14 mouse cellular contexts compared by ENCODE assay signal in genomic region chr10:77506526-77506925, GRCm38 (mm10). TPM values are rescaled to one million over a fixed set of nuclear protein-coding genes. Genes with fewer than 3 reads are reported as not detected.
A peak's percentile ranks its signal among the peaks of the same experiment; 100 is the strongest.
DNase-seq lines count a peak whose midpoint lies in the region; ATAC-seq and TF ChIP-seq lines count a peak whose summit lies in the region.
"Had no signal": no experiment of that assay in that cellular context is flagged by ENCODE, and none has a peak within 500 bp of the region (broad histone marks: within the 10 kb centered on the region; RNA-seq: fewer than 3 reads in every experiment).

No protein-coding gene starts in this region.

- TF ChIP-seq POLR2A in CH12.LX (IDR thresholded peaks at IDR 0.05; ENCODE audit: low read depth, low read length), result no peak

- 53% methylated on average over 5 of the region's 5 CpGs for WGBS in kidney, embryonic 16.5 days
- WGBS in forebrain, postnatal 0 days, result 71% methylated on average over 5 of the region's 5 CpGs

- peak; percentile 52; the same call in 1 of the 2 replicates for ATAC-seq in kidney, embryonic 16.5 days (ENCODE audit: low FRiP score, low TSS enrichment)
- ATAC-seq in forebrain, postnatal 0 days, result no peak

- in situ Hi-C loops in CH12.LX (cut with MboI; ENCODE audit: low pct_ligation_motif_present, low pct_unique_long_range_greater_than_20kb, low sequenced_read_pairs), result no loop called here

- H3K36me3 ChIP-seq in CH12.LX (replicated peaks in 1 of 2; ENCODE audit: control insufficient read depth in 1 of 2, insufficient read depth in 1 of 2, low read length in 1 of 2), result peaks cover 70 to 91% of the 10 kb centered on the region in 2 experiments
- H3K36me3 ChIP-seq in kidney, embryonic 16.5 days (ENCODE audit: insufficient read depth, low read length), result peaks cover 26% of the 10 kb centered on the region
- peaks cover 52% of the 10 kb centered on the region for H3K36me3 ChIP-seq in forebrain, postnatal 0 days (ENCODE audit: insufficient read depth)

- peaks cover 34 to 69% of the 10 kb centered on the region in 2 experiments for H3K4me1 ChIP-seq in CH12.LX (ENCODE audit: control insufficient read depth in 1 of 2, insufficient read depth in 2 of 2)
- H3K4me1 ChIP-seq in kidney, embryonic 16.5 days (ENCODE audit: insufficient read depth, low read length), result peaks cover 35% of the 10 kb centered on the region
- H3K4me1 ChIP-seq in forebrain, postnatal 0 days (ENCODE audit: insufficient read depth), result no peaks in the 10 kb centered on the region

- H3K9ac ChIP-seq in CH12.LX (ENCODE audit: insufficient read depth, low read depth), result no peak overlapping the region
- no peak overlapping the region for H3K9ac ChIP-seq in kidney, embryonic 16.5 days (replicated peaks; ENCODE audit: low read length)
- H3K9ac ChIP-seq in forebrain, postnatal 0 days, result no peak overlapping the region
- H3K9ac ChIP-seq: heart, embryonic 12.5 days had no signal

- no peak for TF ChIP-seq RAD21 in CH12.LX (IDR thresholded peaks at IDR 0.05; ENCODE audit: low read depth, low read length)

- no peaks in the 10 kb centered on the region for H3K27me3 ChIP-seq in CH12.LX (replicated peaks)
- no peaks in the 10 kb centered on the region for H3K27me3 ChIP-seq in kidney, embryonic 16.5 days (ENCODE audit: insufficient read depth, low read length)
- H3K27me3 ChIP-seq in forebrain, postnatal 0 days (ENCODE audit: insufficient read depth, low read length), result no peaks in the 10 kb centered on the region
- H3K27me3 ChIP-seq: heart, embryonic 12.5 days; hindbrain, embryonic 12.5 days had no signal

- dilution Hi-C loops in CH12.LX (cut with MboI; ENCODE audit: extremely low pct_ligation_motif_present, extremely low pct_unique_long_range_greater_than_20kb, low sequenced_read_pairs), result no loop called here

- no peak overlapping the region for H3K4me2 ChIP-seq in CH12.LX (ENCODE audit: insufficient read depth, low read depth, poor library complexity, severe bottlenecking)
- H3K4me2 ChIP-seq in kidney, embryonic 16.5 days (replicated peaks; ENCODE audit: low read depth, low read length), result no peak overlapping the region
- H3K4me2 ChIP-seq in forebrain, postnatal 0 days (ENCODE audit: low read depth), result no peak overlapping the region
- H3K4me2 ChIP-seq: heart, embryonic 12.5 days; hindbrain, embryonic 12.5 days had no signal

- no peak overlapping the region for H3K27ac ChIP-seq in CH12.LX (ENCODE audit: insufficient read depth, low read depth)
- H3K27ac ChIP-seq in kidney, embryonic 16.5 days (ENCODE audit: low read length), result peak overlapping the region; percentile 55; the same call in 1 of the 2 replicates
- H3K27ac ChIP-seq in forebrain, postnatal 0 days (ENCODE audit: low read depth, low read length), result no peak overlapping the region
- H3K27ac ChIP-seq: hindbrain, embryonic 12.5 days; midbrain, embryonic 10.5 days had no signal

- TF ChIP-seq CTCF in CH12.LX (conservative IDR thresholded peaks at IDR 0.05 in 1 of 2, IDR thresholded peaks at IDR 0.05 in 1 of 2; ENCODE audit: low read depth in 2 of 2, low read length in 2 of 2), result no peak
- TF ChIP-seq CTCF in forebrain, postnatal 0 days (IDR thresholded peaks at IDR 0.05; ENCODE audit: low read depth), result no peak

- H3K9me3 ChIP-seq in CH12.LX (replicated peaks; ENCODE audit: low read length), result no peaks in the 10 kb centered on the region
- H3K9me3 ChIP-seq in kidney, embryonic 16.5 days (ENCODE audit: low read length), result no peaks in the 10 kb centered on the region
- no peaks in the 10 kb centered on the region for H3K9me3 ChIP-seq in forebrain, postnatal 0 days (ENCODE audit: low read length)
- H3K9me3 ChIP-seq: heart, embryonic 12.5 days; hindbrain, embryonic 12.5 days; midbrain, embryonic 10.5 days had no signal

- no peak overlapping the region for H3K4me3 ChIP-seq in CH12.LX (replicated peaks in 1 of 3; ENCODE audit: low read depth in 2 of 3, low read length in 2 of 3, poor library complexity in 1 of 3)
- H3K4me3 ChIP-seq in kidney, embryonic 16.5 days (ENCODE audit: low read length), result no peak overlapping the region
- H3K4me3 ChIP-seq in forebrain, postnatal 0 days (ENCODE audit: low read depth, low read length), result no peak overlapping the region
- H3K4me3 ChIP-seq: erythroblast, embryonic 14.5 days; heart, embryonic 12.5 days; hindbrain, embryonic 12.5 days; midbrain, embryonic 10.5 days had no signal

- peaks cover 12% of the 10 kb centered on the region; the same call in 1 of the 2 replicates for H3K79me2 ChIP-seq in CH12.LX (replicated peaks; ENCODE audit: control insufficient read depth, extremely low read depth, insufficient read depth, poor library complexity, severe bottlenecking)

- DNase-seq in heart, adult 11 months, result peak; percentile 95
- DNase-seq in heart, adult 9 months (ENCODE audit: low spot score in 2 of 2), result no peak
- DNase-seq in CH12.LX (ENCODE audit: extremely low read depth), result peak; percentile 68
- peak; percentile 89 for DNase-seq in cerebellum, adult 9-11 months
- DNase-seq in right cerebral cortex, postnatal 10 days (ENCODE audit: low spot score in 2 of 2), result no peak
- no peak for DNase-seq in lung, postnatal 14 days
- no peak for DNase-seq in forebrain, postnatal 0 days
- DNase-seq: B cell, adult 2 months; liver had no signal

- no peak; the same call in 1 of the 2 replicates for TF ChIP-seq EP300 in CH12.LX (IDR thresholded peaks at IDR 0.05; ENCODE audit: low read length)

TF ChIP-seq in CH12.LX, 34 proteins besides CTCF, POLR2A, EP300 and RAD21:
- TF ChIP-seq ZMIZ1 (IDR thresholded peaks at IDR 0.05; ENCODE audit: low read depth, low read length), result no peak
- peak; percentile 81 for TF ChIP-seq ETS1 (conservative IDR thresholded peaks at IDR 0.05; ENCODE audit: low read depth, low read length)
- TF ChIP-seq CHD1 (IDR thresholded peaks at IDR 0.05; ENCODE audit: low read depth, low read length), result no peak
- peak; percentile 85 for TF ChIP-seq TCF12 (IDR thresholded peaks at IDR 0.05; ENCODE audit: low read depth, low read length)
- no peak for TF ChIP-seq MEF2A (IDR thresholded peaks at IDR 0.05; ENCODE audit: borderline replicate concordance, low read depth, low read length)
- no peak for TF ChIP-seq NRF1 (IDR thresholded peaks at IDR 0.05; ENCODE audit: low read depth, low read length)
- TF ChIP-seq USF2 (conservative IDR thresholded peaks at IDR 0.05; ENCODE audit: low read depth, low read length), result peak; percentile 61; the same call in 1 of the 2 replicates
- no peak for TF ChIP-seq NELFE (IDR thresholded peaks at IDR 0.05; ENCODE audit: low read depth, low read length)
- no peak for TF ChIP-seq TBP (conservative IDR thresholded peaks at IDR 0.05; ENCODE audit: low read depth, low read length)
- TF ChIP-seq MAX (IDR thresholded peaks at IDR 0.05; ENCODE audit: low read length), result no peak
- TF ChIP-seq ZC3H11A (IDR thresholded peaks at IDR 0.05; ENCODE audit: low read depth, low read length), result no peak
- TF ChIP-seq POLR2AphosphoS2 (IDR thresholded peaks at IDR 0.05; ENCODE audit: low read depth, low read length), result no peak
- no peak; the same call in 1 of the 2 replicates for TF ChIP-seq SIN3A (IDR thresholded peaks at IDR 0.05; ENCODE audit: low read length)
- no peak for TF ChIP-seq ZKSCAN1 (IDR thresholded peaks at IDR 0.05; ENCODE audit: borderline replicate concordance, low read depth, low read length)
- TF ChIP-seq HCFC1 (IDR thresholded peaks at IDR 0.05; ENCODE audit: low read depth, low read length), result no peak
- TF ChIP-seq JUN (IDR thresholded peaks at IDR 0.05; ENCODE audit: insufficient read depth, low read depth, low read length), result no peak
- no peak for TF ChIP-seq GABPA (IDR thresholded peaks at IDR 0.05; ENCODE audit: insufficient replicate concordance, low read depth, low read length)
- TF ChIP-seq IRF4 (IDR thresholded peaks at IDR 0.05; ENCODE audit: low read depth, low read length), result 0 out of 2 replicates have a peak, but pooled peaks have one; percentile 32
- no peak for TF ChIP-seq CHD2 (IDR thresholded peaks at IDR 0.05; ENCODE audit: low read length)
- peak; percentile 98 for TF ChIP-seq BHLHE40 (IDR thresholded peaks at IDR 0.05; ENCODE audit: low read depth, low read length)
- TF ChIP-seq USF1 (IDR thresholded peaks at IDR 0.05; ENCODE audit: low read depth, low read length), result peak; percentile 69
- no peak for TF ChIP-seq RCOR1 (conservative IDR thresholded peaks at IDR 0.05; ENCODE audit: low read depth, low read length)

RNA-seq across cellular contexts. Expression of gene Fam207a, which starts 9.1 kb away (rescaled TPM):
- total RNA-seq in CH12.LX (2012; rRNA removed) (46.1 and 56.1 TPM in 2 replicates), CH12.LX (2014; rRNA removed) (42.4 and 43.1 TPM in 2 replicates)
- polyA plus RNA-seq in CH12.LX (2012; ENCODE audit: insufficient read length, low read depth), result 65.4 and 88.6 TPM in 2 replicates
- 36.5 and 36.6 TPM in 2 replicates for polyA plus RNA-seq in kidney, embryonic 16.5 days (2015; fragmentation: Nextera tagmentation; extraction: Ambion mirVana)
- total RNA-seq in forebrain, postnatal 0 days (2014; rRNA removed), result 42.2 and 43.2 TPM in 2 replicates
- polyA plus RNA-seq in forebrain, postnatal 0 days (2015; fragmentation: Nextera tagmentation; extraction: Ambion mirVana), result 30.4 and 34.9 TPM in 2 replicates

RNA-seq across cellular contexts. Expression of gene Itgb2, which starts 23.5 kb away (rescaled TPM):
- total RNA-seq in CH12.LX (2012; rRNA removed) (32.2 and 32.6 TPM in 2 replicates), CH12.LX (2014; rRNA removed) (40.2 and 40.3 TPM in 2 replicates)
- 52.2 and 54.1 TPM in 2 replicates for polyA plus RNA-seq in CH12.LX (2012; ENCODE audit: insufficient read length, low read depth)
- polyA plus RNA-seq in kidney, embryonic 16.5 days (2015; fragmentation: Nextera tagmentation; extraction: Ambion mirVana), result 1.6 and 1.7 TPM in 2 replicates
- 0.77 and 1.1 TPM in 2 replicates for total RNA-seq in forebrain, postnatal 0 days (2014; rRNA removed)
- 0.86 and 1.2 TPM in 2 replicates for polyA plus RNA-seq in forebrain, postnatal 0 days (2015; fragmentation: Nextera tagmentation; extraction: Ambion mirVana)

Comparison
In these comparisons a context has a peak if more than half of its experiments do, and no peak if none do; other contexts are left out.
1. DNase-seq: peak in heart, adult 11 months (single experiment), CH12.LX (single experiment) and cerebellum, adult 9-11 months (single experiment); none in heart, adult 9 months (0 of 2), right cerebral cortex, postnatal 10 days (0 of 2), lung, postnatal 14 days (single experiment) and forebrain, postnatal 0 days (single experiment).
2. RNA of gene Itgb2, which starts 23.5 kb away (polyA plus RNA-seq): 52.2 to 54.1 TPM in CH12.LX; 1.6 to 1.7 TPM in kidney, embryonic 16.5 days and 0.86 to 1.2 TPM in forebrain, postnatal 0 days; every median in the first group is over 10 times any median in the second.